Mouse (Mus musculus) layer of hippocampus, adult 2 months (tissue): ENCODE results near the gene Tom1l2. TPM values are rescaled to one million over a fixed set of nuclear protein-coding genes. Genes with fewer than 3 reads are reported as not detected.

Source experiments
- DNase-seq, 2 experiments: peaks; one replicate each; pipeline ENCODE4 v3.0.0; 2022; ENCODE audit warnings: low spot score in 2 of 2
- H3K27ac ChIP-seq: fragments of 200-600 bp; 2 replicates; pipeline ENCODE4 v1.8.1; 2022
- H3K4me3 ChIP-seq: fragments of 200-600 bp; 2 replicates; pipeline ENCODE4 v1.8.1; 2022; ENCODE audit warnings: mild to moderate bottlenecking
- CTCF ChIP-seq: fragments of 200-600 bp; conservative IDR thresholded peaks from 2 replicates; pipeline ENCODE4 v1.8.1; 2022; ENCODE audit warnings: antibody characterized with exemption, mild to moderate bottlenecking, moderate library complexity
- total RNA-seq, 2 experiments: library from RNA; stranded (reverse); gene quantifications; 2 replicates each; pipeline ENCODE4 v1.2.3; 2021

The Tom1l2 gene
- total RNA-seq, 2 experiments from 2014 or later = 180 to 189 TPM

- H3K4me3 ChIP-seq = no peak overlapping the region
- no peak for TF ChIP-seq CTCF
- H3K27ac ChIP-seq = peak overlapping the region; percentile 25; the same call in 1 of the 2 replicates
- DNase-seq = no peak
These were observed 42.8 kb downstream of the Tom1l2 start for GRCm38 (mm10) chr11:60309875-60310274.

DNA sequence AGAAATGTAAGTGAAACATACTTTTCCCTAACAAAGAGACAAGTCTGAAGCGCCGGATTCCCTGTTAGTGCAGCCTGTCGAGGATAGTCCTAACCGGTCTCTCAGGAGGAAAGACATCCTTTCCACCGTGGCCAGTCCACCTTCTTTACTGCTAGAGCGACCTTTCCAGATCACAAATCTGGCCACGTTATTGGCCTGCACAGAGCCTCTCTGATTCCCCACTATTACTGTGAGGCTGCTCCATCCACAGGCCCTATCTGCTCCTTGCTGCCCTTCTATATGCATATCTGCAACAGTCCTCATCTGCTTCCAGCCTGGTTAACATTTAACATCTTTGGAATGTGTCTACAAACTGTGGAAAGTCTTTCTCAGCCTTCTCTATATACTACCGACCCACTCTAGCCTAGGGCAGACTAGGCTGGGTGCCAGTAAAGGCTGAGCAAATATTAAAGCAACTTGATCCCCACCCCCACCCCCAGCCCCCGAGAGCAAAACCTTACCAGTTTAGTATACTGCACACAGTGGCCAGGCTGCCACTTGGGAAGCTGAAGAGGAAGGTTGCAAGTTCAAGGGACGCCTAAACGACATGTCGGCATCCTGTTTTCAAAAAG, 44.1 kb downstream of the Tom1l2 start:
- DNase-seq = no peak
- no peak for TF ChIP-seq CTCF
- no peak overlapping the region for H3K4me3 ChIP-seq
- H3K27ac ChIP-seq = peak overlapping the region; percentile 25; the same call in 1 of the 2 replicates

DNA sequence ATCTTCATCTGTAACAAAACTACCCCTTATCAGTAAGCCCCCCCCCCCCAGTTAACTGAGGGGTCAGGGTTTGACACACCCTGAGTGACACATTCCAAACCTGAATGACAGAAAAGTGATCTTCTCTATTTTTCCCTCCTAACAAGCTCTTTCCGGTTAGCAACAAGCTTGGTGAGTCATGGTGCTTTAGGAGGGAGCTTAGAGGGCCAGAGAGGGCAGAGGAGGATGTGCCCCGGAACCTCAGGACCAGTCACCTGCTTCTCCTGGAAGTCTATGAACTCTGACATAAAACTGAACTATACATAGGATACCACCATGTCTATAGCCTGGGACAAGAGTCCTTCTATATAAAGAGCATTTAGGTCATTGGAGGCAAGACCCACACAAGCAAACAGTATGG, 44.6 kb downstream of the Tom1l2 start:
- DNase-seq = no peak
- peak overlapping the region; percentile 19; the same call in 1 of the 2 replicates for H3K27ac ChIP-seq
- no peak for TF ChIP-seq CTCF
- H3K4me3 ChIP-seq = no peak overlapping the region

- no peak overlapping the region for H3K4me3 ChIP-seq
- no peak for DNase-seq
- TF ChIP-seq CTCF = peak; percentile 70
- peak overlapping the region; percentile 15; the same call in 1 of the 2 replicates for H3K27ac ChIP-seq
These were observed 45.3 kb downstream of the Tom1l2 start for GRCm38 (mm10) chr11:60307375-60307825.

- no peak overlapping the region for H3K4me3 ChIP-seq
- DNase-seq = no peak
- peak overlapping the region; percentile 15; the same call in 1 of the 2 replicates for H3K27ac ChIP-seq
- peak; percentile 84 for TF ChIP-seq CTCF
These were observed 45.9 kb downstream of the Tom1l2 start for GRCm38 (mm10) chr11:60306834-60307233.

GRCm38 (mm10) chr11:60305611-60306010, 47.1 kb downstream of the Tom1l2 start:
- TF ChIP-seq CTCF = peak; percentile 42
- DNase-seq = no peak
- Histone ChIP-seq H3K27ac (peak overlapping the region; percentile 77), H3K4me3 (no peak overlapping the region)

- no peak for TF ChIP-seq CTCF
- no peak for DNase-seq
- no peak overlapping the region for H3K4me3 ChIP-seq
- H3K27ac ChIP-seq = peak overlapping the region; percentile 77
These were observed 49.2 kb downstream of the Tom1l2 start for GRCm38 (mm10) chr11:60303497-60303896.

DNA sequence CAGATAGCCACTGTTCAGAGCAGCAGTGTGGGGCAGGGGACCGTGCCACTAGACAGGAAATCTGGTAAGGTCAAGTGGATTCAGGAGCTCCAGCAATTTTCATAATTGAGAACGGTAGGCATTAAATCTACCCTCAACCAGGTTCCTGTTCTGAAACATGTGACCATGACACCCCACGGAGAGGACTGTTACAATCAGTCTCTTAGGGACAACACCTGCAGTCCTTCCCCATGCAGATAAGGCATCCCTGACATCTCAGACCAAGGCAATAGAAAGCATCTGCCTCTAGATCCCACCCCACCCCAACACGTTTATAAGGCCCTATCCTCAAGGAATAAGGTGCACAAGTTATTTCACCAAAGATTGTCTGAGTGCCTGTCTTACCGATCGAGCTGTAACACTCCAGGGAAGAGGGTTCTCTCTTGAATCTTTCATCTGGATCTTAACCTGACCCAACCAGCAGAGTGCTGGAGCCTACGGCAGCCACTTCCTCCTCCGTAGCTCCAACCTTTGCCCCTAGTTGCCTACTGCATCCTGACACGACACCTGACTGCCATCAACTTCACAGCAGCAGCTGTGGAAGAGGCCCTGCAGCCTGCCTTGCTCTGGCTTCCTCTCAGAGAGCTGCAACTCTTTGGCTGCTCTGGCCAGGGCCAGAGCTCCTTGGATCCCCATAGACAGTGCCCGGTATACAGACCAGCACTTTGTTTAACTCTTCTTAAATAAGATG, 50.2 kb downstream of the Tom1l2 start:
- peak overlapping the region; percentile 77 for H3K27ac ChIP-seq
- H3K4me3 ChIP-seq = no peak overlapping the region
- no peak for DNase-seq
- no peak for TF ChIP-seq CTCF

DNA sequence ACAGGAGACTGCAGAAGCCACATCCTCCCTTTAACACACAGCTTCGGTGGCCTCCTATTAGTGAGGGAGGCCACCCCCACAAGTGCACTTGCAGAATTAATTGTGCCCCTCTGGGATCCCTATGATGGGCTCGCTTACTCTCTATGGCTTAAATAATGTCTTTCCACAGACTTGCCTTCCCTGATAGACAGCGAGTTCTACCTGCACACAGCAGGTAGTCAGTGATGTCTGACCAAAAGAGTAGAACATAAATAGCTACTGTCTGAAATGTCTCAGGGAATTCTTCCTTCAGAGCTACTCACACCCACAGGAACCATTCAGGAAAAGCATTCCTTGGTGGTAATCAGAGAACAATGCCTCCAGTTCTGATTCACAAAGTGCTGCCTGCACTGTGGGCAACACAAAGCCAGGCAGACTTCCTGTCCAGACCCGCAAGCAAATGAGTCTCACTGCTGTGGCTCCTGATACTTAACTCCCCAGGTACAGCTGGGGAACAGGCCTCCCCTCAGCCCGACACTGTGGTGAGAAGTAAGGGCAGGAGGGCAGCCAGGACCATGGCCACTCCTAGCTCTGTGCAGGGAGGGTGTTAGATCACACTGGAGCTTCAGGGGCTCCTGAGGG, 51.0 kb downstream of the Tom1l2 start:
- peak overlapping the region; percentile 77 for H3K27ac ChIP-seq
- no peak for TF ChIP-seq CTCF
- no peak for DNase-seq
- H3K4me3 ChIP-seq = no peak overlapping the region

- no peak for DNase-seq
- TF ChIP-seq CTCF = no peak
- Histone ChIP-seq H3K4me3 (no peak overlapping the region), H3K27ac (peak overlapping the region; percentile 77)
These were observed 52.4 kb downstream of the Tom1l2 start for GRCm38 (mm10) chr11:60300318-60300717.

- H3K4me3 ChIP-seq = no peak overlapping the region
- 0 out of 2 replicates have a peak overlapping the region, but pooled peaks have one; percentile 32 for H3K27ac ChIP-seq
- no peak for TF ChIP-seq CTCF
- no peak for DNase-seq
These were observed 54.9 kb downstream of the Tom1l2 start for GRCm38 (mm10) chr11:60297772-60298171.

GRCm38 (mm10) chr11:60294630-60295313, 57.9 kb downstream of the Tom1l2 start:
- DNase-seq = no peak
- no peak for TF ChIP-seq CTCF
- H3K4me3 ChIP-seq = no peak overlapping the region
- H3K27ac ChIP-seq = peak overlapping the region; percentile 98
